Mouse (Mus musculus): ENCODE measurements at regions not wholly inside any gene's neighbourhood (a gene's known extent, or its start where the extent isn't known, plus 50 kb on each side); places are given as distances from the start of the nearest gene placed in this dataset.

DNA sequence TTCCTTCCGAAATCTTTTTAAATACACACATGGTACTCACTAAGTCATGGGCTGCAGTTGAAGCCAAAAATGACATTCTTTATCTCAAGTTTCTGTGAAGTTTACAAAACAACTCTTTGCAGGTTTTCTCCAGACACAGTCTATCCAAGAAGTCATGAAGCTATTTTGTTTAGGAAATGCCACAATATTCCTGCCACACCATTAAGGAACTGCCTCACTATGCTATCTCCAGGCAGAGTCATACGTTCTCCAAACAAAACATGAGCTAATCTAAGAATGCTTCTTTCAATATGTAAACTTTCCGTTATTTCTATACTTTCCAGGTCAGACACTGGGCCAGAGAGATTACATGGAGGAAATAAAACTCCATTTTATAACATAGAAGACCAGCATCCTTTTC is 198.7 kb upstream of the Fbxl7 start:
- TF ChIP-seq CTCF (IDR thresholded peaks at IDR 0.05; ENCODE audit: low read depth, low read length), result no peak
- TF ChIP-seq POLR2A (IDR thresholded peaks at IDR 0.05; ENCODE audit: extremely low read depth, insufficient read depth, low read length), result no peak
